In the genomic region with DNA sequence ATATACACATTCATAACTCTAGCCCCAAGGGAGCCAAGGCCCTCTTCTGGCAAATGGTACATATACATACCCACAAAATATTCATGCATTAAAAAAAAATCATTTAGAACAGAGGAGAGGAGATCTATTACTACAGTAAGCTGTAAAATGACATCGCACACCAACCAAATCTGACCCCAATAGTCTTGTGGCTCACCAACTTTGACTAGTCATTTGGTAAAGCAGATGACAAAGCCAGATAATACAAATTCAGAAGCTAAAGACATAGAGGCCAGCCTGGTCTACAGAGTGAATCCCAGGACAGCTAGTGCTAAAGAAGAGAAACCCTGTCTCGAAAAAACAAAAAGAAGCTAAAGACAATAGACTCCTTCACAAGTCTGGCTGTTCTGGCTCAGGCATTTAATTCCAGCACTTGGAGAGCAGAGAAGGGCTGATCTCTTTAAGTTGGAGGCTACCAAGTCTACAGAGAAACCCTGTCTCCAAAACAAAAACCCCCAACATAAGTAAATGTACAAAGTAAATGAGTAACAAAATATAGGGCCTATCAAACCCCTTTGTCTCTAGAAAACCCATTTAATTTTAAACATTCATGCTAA, we compare ENCODE assay signal across 7 mouse cellular contexts. TPM values are rescaled to one million over a fixed set of nuclear protein-coding genes. Genes with fewer than 3 reads are reported as not detected.
A peak's percentile ranks its signal among the peaks of the same experiment; 100 is the strongest.
DNase-seq lines count a peak whose midpoint lies in the region; ATAC-seq and TF ChIP-seq lines count a peak whose summit lies in the region.

No protein-coding gene starts in this region.

- H3K27me3 ChIP-seq in forebrain, embryonic 14.5 days (replicated peaks; ENCODE audit: control insufficient read depth, insufficient read depth, low read length) = no peaks in the 10 kb centered on the region
- no peaks in the 10 kb centered on the region for H3K27me3 ChIP-seq in liver, embryonic 14.5 days (ENCODE audit: control insufficient read depth, insufficient read depth, low read length)

- peaks cover 23% of the 10 kb centered on the region for H3K36me3 ChIP-seq in forebrain, embryonic 14.5 days (ENCODE audit: control insufficient read depth, insufficient read depth, low read length)
- H3K36me3 ChIP-seq in liver, embryonic 14.5 days (replicated peaks; ENCODE audit: control insufficient read depth, insufficient read depth, low read depth) = peaks cover 37% of the 10 kb centered on the region

- peak overlapping the region; percentile 100 for H3K4me3 ChIP-seq in forebrain, embryonic 14.5 days (ENCODE audit: low read depth, low read length)
- H3K4me3 ChIP-seq in liver, embryonic 14.5 days (ENCODE audit: insufficient read depth in 1 of 2, low read depth in 2 of 2, low read length in 2 of 2) = peak overlapping the region; percentile 44 to 99

- peak overlapping the region; percentile 88 for H3K4me2 ChIP-seq in forebrain, embryonic 14.5 days (ENCODE audit: low read length)
- H3K4me2 ChIP-seq in liver, embryonic 14.5 days (ENCODE audit: low read depth) = peak overlapping the region; percentile 94

- peak; percentile 46 for DNase-seq in 3T3-L1 (ENCODE audit: low read depth, low spot score)
- DNase-seq in CD4-positive helper T cell, adult 2 months (ENCODE audit: low read depth, low spot score) = peak; percentile 17
- no peak for DNase-seq in forebrain, embryonic 14.5 days (ENCODE audit: low spot score)
- DNase-seq in liver, embryonic 14.5 days (ENCODE audit: low read depth in 3 of 3, low spot score in 3 of 3) = peak in 1 of 3 experiments; percentile 26
- no peak for DNase-seq in right cerebral cortex, postnatal 10 days (ENCODE audit: low spot score in 2 of 2)
- no peak for DNase-seq in adrenal gland, postnatal 4 days (ENCODE audit: low spot score in 2 of 2)
- DNase-seq in thymus, postnatal 10 days (ENCODE audit: low spot score in 2 of 2) = no peak

- no peak overlapping the region for H3K27ac ChIP-seq in forebrain, embryonic 14.5 days (ENCODE audit: low read depth, low read length)
- peak overlapping the region; percentile 13; the same call in 1 of the 2 replicates for H3K27ac ChIP-seq in liver, embryonic 14.5 days

- peak overlapping the region; percentile 49 for H3K9ac ChIP-seq in forebrain, embryonic 14.5 days (ENCODE audit: low read length)
- peak overlapping the region; percentile 47 for H3K9ac ChIP-seq in liver, embryonic 14.5 days (replicated peaks)

- peaks cover 24% of the 10 kb centered on the region for H3K4me1 ChIP-seq in forebrain, embryonic 14.5 days (ENCODE audit: control insufficient read depth, insufficient read depth, low read length)
- peaks cover 13 to 18% of the 10 kb centered on the region in 2 experiments for H3K4me1 ChIP-seq in liver, embryonic 14.5 days (replicated peaks; ENCODE audit: control insufficient read depth in 2 of 2, insufficient read depth in 2 of 2, low read length in 1 of 2)

- no peak for ATAC-seq in forebrain, embryonic 14.5 days
- no peak for ATAC-seq in liver, embryonic 14.5 days (ENCODE audit: insufficient read depth)

- no peak for TF ChIP-seq EP300 in liver, embryonic 14.5 days (IDR thresholded peaks at IDR 0.05; ENCODE audit: low read depth)

- no peak for TF ChIP-seq CTCF in liver, embryonic 14.5 days (IDR thresholded peaks at IDR 0.05; ENCODE audit: low read depth)

- 37% methylated on average over 2 of the region's 2 CpGs for WGBS in forebrain, embryonic 14.5 days
- 14% methylated on average over 2 of the region's 2 CpGs for WGBS in liver, embryonic 14.5 days (ENCODE audit: insufficient replicate concordance)

- H3K9me3 ChIP-seq in forebrain, embryonic 14.5 days (replicated peaks; ENCODE audit: control insufficient read depth, low read length) = no peaks in the 10 kb centered on the region
- H3K9me3 ChIP-seq in liver, embryonic 14.5 days (ENCODE audit: control insufficient read depth, low read length) = no peaks in the 10 kb centered on the region

RNA-seq across cellular contexts. Expression of gene Dhx9, which starts 2.2 kb away (rescaled TPM):
- polyA plus RNA-seq in forebrain, embryonic 14.5 days (2014; fragmentation: Nextera tagmentation; extraction: Ambion mirVana) = 32.9 and 42.0 TPM in 2 replicates
- polyA plus RNA-seq in liver, embryonic 14.5 days (2012; rRNA removed) = 33.9 and 52.5 TPM in 2 replicates
- polyA plus RNA-seq in liver, embryonic 14.5 days (2014; fragmentation: Nextera tagmentation; extraction: Ambion mirVana) = 8.1 and 9.8 TPM in 2 replicates
- 100 to 1,000 TPM; 158 to 176 TPM for total RNA-seq in adrenal gland, postnatal 4 days (2021)

Comparison
In these comparisons a context has a peak if more than half of its experiments do, and no peak if none do; other contexts are left out.
1. DNase-seq: peak in 3T3-L1 (single experiment) and CD4-positive helper T cell, adult 2 months (single experiment); none in forebrain, embryonic 14.5 days (single experiment), right cerebral cortex, postnatal 10 days (0 of 2), adrenal gland, postnatal 4 days (0 of 2) and thymus, postnatal 10 days (0 of 2).